Mouse (Mus musculus) midbrain, postnatal 0 days (tissue): ENCODE measurements around the gene Slc22a14. TPM values are rescaled to one million over a fixed set of nuclear protein-coding genes. Genes with fewer than 3 reads are reported as not detected.
A peak's percentile ranks its signal among the peaks of the same experiment; 100 is the strongest.

ENCODE experiments used
- ATAC-seq: fragments of 200-750 bp; cut with Nextera tagmentation; 2 replicates; pipeline ENCODE4 v1.8.0; 2017; ENCODE audit warnings: moderate number of reproducible peaks, mild to moderate bottlenecking, moderate TSS enrichment, moderate library complexity; ENCODE audit not compliant: low FRiP score
- DNase-seq: peaks from one replicate; pipeline ENCODE4 v3.0.0-alpha.2; 2015; ENCODE audit warnings: low spot score
- H3K27ac ChIP-seq: fragments of 300-500 bp; sonication (generic); 2 replicates; pipeline ENCODE4 v1.5.1; 2014; ENCODE audit warnings: low read depth, mild to moderate bottlenecking, low read length, mixed read lengths
- H3K27me3 ChIP-seq: fragments of 300-500 bp; sonication (generic); 2 replicates; pipeline ENCODE4 v1.6.1; 2014; ENCODE audit warnings: low read length, control low read depth, mixed read lengths; ENCODE audit not compliant: insufficient read depth
- H3K36me3 ChIP-seq: fragments of 300-500 bp; sonication (generic); 2 replicates; pipeline ENCODE4 v1.6.1; 2014; ENCODE audit warnings: low read length, control low read depth, mixed read lengths; ENCODE audit not compliant: insufficient read depth
- H3K4me1 ChIP-seq: fragments of 300-500 bp; sonication (generic); 2 replicates; pipeline ENCODE4 v1.6.1; 2014; ENCODE audit warnings: mild to moderate bottlenecking, control low read depth, antibody characterized with exemption, low read length, mixed read lengths; ENCODE audit not compliant: insufficient read depth
- H3K4me2 ChIP-seq: fragments of 300-500 bp; sonication (generic); 2 replicates; pipeline ENCODE4 v1.6.1; 2014; ENCODE audit warnings: low read depth, mild to moderate bottlenecking, low read length, mixed read lengths; ENCODE audit not compliant: poor library complexity, severe bottlenecking
- H3K4me3 ChIP-seq: fragments of 300-500 bp; sonication (generic); 2 replicates; pipeline ENCODE4 v1.5.1; 2014; ENCODE audit warnings: low read depth, mild to moderate bottlenecking, low read length, moderate library complexity
- H3K9ac ChIP-seq: fragments of 300-500 bp; sonication (generic); replicated peaks from 2 replicates; pipeline ENCODE4 v1.6.1; 2014; ENCODE audit warnings: mild to moderate bottlenecking, low read length, moderate library complexity, mixed read lengths; ENCODE audit not compliant: poor library complexity, severe bottlenecking
- H3K9me3 ChIP-seq: fragments of 300-500 bp; sonication (generic); 2 replicates; pipeline ENCODE4 v1.6.1; 2016; ENCODE audit warnings: low read length, control low read depth
- CTCF ChIP-seq: IDR thresholded peaks from 2 replicates; pipeline ENCODE4 v1.5.1; 2016; ENCODE audit warnings: antibody characterized with exemption, mild to moderate bottlenecking
- WGBS: fragments of 180-500 bp; shearing (Covaris S2); extraction: QIAGEN DNeasy Blood & Tissue Kit; methylation state at CpG from one replicate; pipeline ENCODE4 v1.1.7; 2014; 5-methylcytosine and 5-hydroxymethylcytosine counted together
- polyA plus RNA-seq: library from polyadenylated mRNA; unstranded; fragments of >200 nt; fragmentation: Nextera tagmentation; extraction: Ambion mirVana; gene quantifications from 2 replicates; pipeline ENCODE4 v1.2.1, GENCODE M21; 2015
- total RNA-seq: library from RNA; depleted of rRNA; stranded (reverse); fragments of >200 nt; gene quantifications from 2 replicates; pipeline ENCODE4 v1.2.3, GENCODE M21; 2014

Slc22a14 gene
- total and polyA plus RNA-seq, 2 experiments from 2014 or later = not detected

- H3K27ac ChIP-seq = no peak overlapping the region
Observed at GRCm38 (mm10) chr9:119145137-119145536, 220.2 kb downstream of the Slc22a14 start.

GRCm38 (mm10) chr9:119144696-119145095, 220.7 kb downstream of the Slc22a14 start:
- no peaks in the 10 kb centered on the region for H3K36me3 ChIP-seq
- no peak overlapping the region for H3K9ac ChIP-seq
- ATAC-seq (no peak), DNase-seq (peak; percentile 64)
- no peak overlapping the region for H3K4me2 ChIP-seq
- H3K4me1 ChIP-seq = no peaks in the 10 kb centered on the region
- no peak overlapping the region for H3K27ac ChIP-seq
- no peaks in the 10 kb centered on the region for H3K9me3 ChIP-seq
- no peak overlapping the region for H3K4me3 ChIP-seq
- H3K27me3 ChIP-seq = no peaks in the 10 kb centered on the region
- WGBS = 83% methylated on average over 8 of the region's 8 CpGs
- no peak for TF ChIP-seq CTCF

More at GRCm38 (mm10) chr9:119145137-119145536, 220.2 kb downstream of the Slc22a14 start:
- WGBS = 49% methylated on average over 9 of the region's 10 CpGs
- H3K36me3 ChIP-seq = no peaks in the 10 kb centered on the region
- no peaks in the 10 kb centered on the region for H3K9me3 ChIP-seq
- no peak overlapping the region for H3K9ac ChIP-seq
- no peak overlapping the region for H3K4me2 ChIP-seq
- H3K27me3 ChIP-seq = no peaks in the 10 kb centered on the region
- DNase-seq (no peak), ATAC-seq (no peak)
- H3K4me1 ChIP-seq = no peaks in the 10 kb centered on the region
- H3K4me3 ChIP-seq = no peak overlapping the region
- no peak for TF ChIP-seq CTCF

GRCm38 (mm10) chr9:119143372-119143771, 222.0 kb downstream of the Slc22a14 start:
- 63% methylated on average over 9 of the region's 9 CpGs for WGBS
- no peak overlapping the region for H3K4me3 ChIP-seq

GRCm38 (mm10) chr9:119142066-119142465, 223.3 kb downstream of the Slc22a14 start:
- no peak overlapping the region for H3K9ac ChIP-seq
- H3K4me3 ChIP-seq = no peak overlapping the region
- TF ChIP-seq CTCF = no peak
- DNase-seq = no peak
- H3K9me3 ChIP-seq = no peaks in the 10 kb centered on the region
- H3K4me2 ChIP-seq = no peak overlapping the region
- ATAC-seq = no peak
- no peak overlapping the region for H3K27ac ChIP-seq
- no peaks in the 10 kb centered on the region for H3K4me1 ChIP-seq
- no peaks in the 10 kb centered on the region for H3K36me3 ChIP-seq
- H3K27me3 ChIP-seq = no peaks in the 10 kb centered on the region
- WGBS = 88% methylated on average over 5 of the region's 5 CpGs

More at GRCm38 (mm10) chr9:119143372-119143771, 222.0 kb downstream of the Slc22a14 start:
- ATAC-seq (no peak), DNase-seq (no peak)
- no peak for TF ChIP-seq CTCF
- H3K27ac ChIP-seq = no peak overlapping the region
- H3K27me3 ChIP-seq = no peaks in the 10 kb centered on the region
- no peaks in the 10 kb centered on the region for H3K4me1 ChIP-seq
- H3K9ac ChIP-seq = no peak overlapping the region
- H3K9me3 ChIP-seq = no peaks in the 10 kb centered on the region
- H3K4me2 ChIP-seq = no peak overlapping the region
- H3K36me3 ChIP-seq = no peaks in the 10 kb centered on the region

- no peak overlapping the region for H3K4me2 ChIP-seq
- H3K9me3 ChIP-seq = peaks cover 6% of the 10 kb centered on the region; the same call in 1 of the 2 replicates
- TF ChIP-seq CTCF = no peak
- H3K36me3 ChIP-seq = no peaks in the 10 kb centered on the region
- DNase-seq (no peak), ATAC-seq (no peak)
- 79% methylated on average over 2 of the region's 2 CpGs for WGBS
- H3K27me3 ChIP-seq = no peaks in the 10 kb centered on the region
- H3K4me3 ChIP-seq = no peak overlapping the region
- no peak overlapping the region for H3K9ac ChIP-seq
- no peaks in the 10 kb centered on the region for H3K4me1 ChIP-seq
- no peak overlapping the region for H3K27ac ChIP-seq
Observed at GRCm38 (mm10) chr9:119138836-119139235, 226.5 kb downstream of the Slc22a14 start.

- WGBS = 67% methylated on average over 5 of the region's 5 CpGs
- no peaks in the 10 kb centered on the region for H3K9me3 ChIP-seq
- ATAC-seq (no peak), DNase-seq (no peak)
- H3K4me2 ChIP-seq = no peak overlapping the region
- H3K36me3 ChIP-seq = no peaks in the 10 kb centered on the region
- no peak for TF ChIP-seq CTCF
- H3K9ac ChIP-seq = no peak overlapping the region
- H3K4me3 ChIP-seq = no peak overlapping the region
- no peak overlapping the region for H3K27ac ChIP-seq
- H3K4me1 ChIP-seq = no peaks in the 10 kb centered on the region
- H3K27me3 ChIP-seq = no peaks in the 10 kb centered on the region
Observed at GRCm38 (mm10) chr9:119130692-119131091, 234.7 kb downstream of the Slc22a14 start.
